Mouse (Mus musculus) kidney, postnatal 0 days (tissue): ENCODE data around the gene Exosc7. TPM values are rescaled to one million over a fixed set of nuclear protein-coding genes. Genes with fewer than 3 reads are reported as not detected.

ENCODE experiments used
- ATAC-seq: fragments of 200-750 bp; cut with Nextera tagmentation; replicated peaks from 2 replicates; pipeline ENCODE4 v1.8.0; 2017; ENCODE audit warnings: low read depth, moderate number of reproducible peaks, moderate TSS enrichment, moderate library complexity; ENCODE audit not compliant: low FRiP score
- DNase-seq: peaks from one replicate; pipeline ENCODE4 v3.0.0-alpha.2; 2016; ENCODE audit warnings: low spot score
- H3K27ac ChIP-seq: fragments of 300-500 bp; sonication (generic); 2 replicates; pipeline ENCODE4 v1.5.1; 2014; ENCODE audit warnings: mild to moderate bottlenecking
- H3K27me3 ChIP-seq: fragments of 300-500 bp; sonication (generic); 2 replicates; pipeline ENCODE4 v1.6.1; 2014; ENCODE audit warnings: low read length, mixed read lengths; ENCODE audit not compliant: insufficient read depth
- H3K36me3 ChIP-seq: fragments of 300-500 bp; sonication (generic); 2 replicates; pipeline ENCODE4 v1.6.1; 2014; ENCODE audit warnings: low read length, mixed read lengths; ENCODE audit not compliant: insufficient read depth
- H3K4me1 ChIP-seq: fragments of 300-500 bp; sonication (generic); replicated peaks from 2 replicates; pipeline ENCODE4 v1.6.1; 2014; ENCODE audit warnings: antibody characterized with exemption, low read length, mixed read lengths; ENCODE audit not compliant: insufficient read depth
- H3K4me2 ChIP-seq: fragments of 300-500 bp; sonication (generic); 2 replicates; pipeline ENCODE4 v1.6.1; 2014; ENCODE audit warnings: mild to moderate bottlenecking, low read length, moderate library complexity, mixed read lengths
- H3K4me3 ChIP-seq: fragments of 300-500 bp; sonication (generic); replicated peaks from 2 replicates; pipeline ENCODE4 v1.5.1; 2014; ENCODE audit warnings: low read depth, low read length
- H3K9ac ChIP-seq: fragments of 300-500 bp; sonication (generic); 2 replicates; pipeline ENCODE4 v1.6.1; 2014; ENCODE audit warnings: low read depth, low read length
- H3K9me3 ChIP-seq: fragments of 300-500 bp; sonication (generic); replicated peaks from 2 replicates; pipeline ENCODE4 v1.6.1; 2016; ENCODE audit warnings: low read length, inconsistent platforms, mixed read lengths
- CTCF ChIP-seq: IDR thresholded peaks from 2 replicates; pipeline ENCODE4 v1.5.1; 2016; ENCODE audit warnings: antibody characterized with exemption, low read depth, mild to moderate bottlenecking, moderate library complexity
- WGBS: fragments of 180-500 bp; shearing (Covaris S2); extraction: QIAGEN DNeasy Blood & Tissue Kit; methylation state at CpG from one replicate; pipeline ENCODE4 v1.1.7; 2014; 5-methylcytosine and 5-hydroxymethylcytosine counted together
- polyA plus RNA-seq: library from polyadenylated mRNA; unstranded; fragments of >200 nt; fragmentation: Nextera tagmentation; extraction: Ambion mirVana; gene quantifications from 2 replicates; pipeline ENCODE4 v1.2.1, GENCODE M21; 2015

Exosc7 gene
- polyA plus RNA-seq, 1 experiment from 2014 or later = 90.9 TPM

DNA sequence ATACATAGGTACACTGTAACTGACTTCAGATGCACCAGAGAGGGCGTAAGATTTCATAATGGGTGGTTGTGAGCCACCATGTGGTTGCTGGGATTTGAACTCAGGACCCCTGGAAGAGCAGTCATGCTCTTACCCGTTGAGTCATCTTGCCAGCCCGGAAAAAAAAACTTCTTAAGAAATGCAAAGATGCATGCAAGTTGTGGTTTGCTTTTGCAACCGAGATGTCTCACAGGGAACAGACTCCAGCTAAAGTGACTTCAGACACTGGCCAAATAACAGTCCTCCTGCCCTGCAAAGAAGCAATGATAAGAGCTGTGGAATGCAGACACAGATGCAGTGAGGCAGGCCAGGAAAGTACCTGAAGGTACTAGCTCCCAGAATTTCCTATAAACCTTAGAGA is 22.2 kb upstream of the Exosc7 start:
- H3K4me2 ChIP-seq = no peak overlapping the region
- H3K36me3 ChIP-seq = peaks cover 47% of the 10 kb centered on the region
- H3K9me3 ChIP-seq = no peaks in the 10 kb centered on the region
- no peak for ATAC-seq
- H3K9ac ChIP-seq = no peak overlapping the region
- H3K4me1 ChIP-seq = no peaks in the 10 kb centered on the region
- no peak for TF ChIP-seq CTCF
- no peaks in the 10 kb centered on the region for H3K27me3 ChIP-seq
- no peak for DNase-seq
- 96% methylated on average over 4 of the region's 4 CpGs for WGBS
- H3K27ac ChIP-seq = no peak overlapping the region
- no peak overlapping the region for H3K4me3 ChIP-seq

DNA sequence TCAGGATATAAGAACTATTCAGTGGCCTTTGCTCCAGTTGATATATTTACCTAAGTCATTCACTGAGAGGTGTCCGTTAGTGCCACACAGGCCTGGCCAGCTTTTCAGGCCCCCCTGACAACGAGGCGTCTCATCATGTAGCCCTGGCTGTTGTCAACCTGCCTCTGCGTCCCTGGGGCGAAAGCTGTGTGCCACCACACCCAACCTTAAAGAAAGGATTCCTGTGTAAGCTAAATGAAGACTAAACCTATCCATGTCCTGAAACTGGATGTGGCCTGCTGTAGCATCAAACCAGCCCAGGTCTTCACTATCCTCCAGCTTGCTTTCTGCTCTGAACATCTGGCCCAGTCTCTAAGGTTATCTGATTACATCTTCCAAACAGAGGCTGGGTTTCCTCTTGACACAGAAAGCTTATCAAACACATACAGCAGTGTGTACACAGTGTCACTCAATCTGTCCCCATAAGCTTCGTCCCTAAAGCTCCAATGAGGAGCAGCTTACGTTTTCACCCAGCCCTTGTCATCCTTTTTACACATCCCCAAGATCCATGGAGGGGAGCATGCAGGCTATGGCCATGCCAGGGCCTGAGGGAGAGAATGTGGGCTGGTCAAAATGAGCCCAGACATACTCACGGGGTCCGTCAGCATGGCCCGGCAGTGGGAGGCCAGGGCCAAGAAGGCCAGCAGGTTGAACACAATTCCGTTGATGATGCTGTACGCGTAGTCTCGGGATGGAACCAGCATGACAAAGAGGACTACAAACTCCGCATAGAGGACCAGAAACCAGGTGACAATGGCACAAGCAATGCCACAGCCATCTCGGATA is 13.2 kb upstream of the Exosc7 start:
- no peak for TF ChIP-seq CTCF
- Histone ChIP-seq H3K4me2 (no peak overlapping the region), H3K36me3 (peaks cover 24% of the 10 kb centered on the region; the same call in 1 of the 2 replicates), H3K4me1 (no peaks in the 10 kb centered on the region), H3K9me3 (no peaks in the 10 kb centered on the region), H3K9ac (no peak overlapping the region), H3K27me3 (no peaks in the 10 kb centered on the region), H3K27ac (no peak overlapping the region), H3K4me3 (no peak overlapping the region)
- WGBS = 95% methylated on average over 16 of the region's 16 CpGs
- no peak for DNase-seq
- ATAC-seq = no peak

GRCm38 (mm10) chr9:123103425-123103824 is 9.6 kb upstream of the Exosc7 start:
- DNase-seq (no peak), ATAC-seq (no peak)
- no peak overlapping the region for H3K4me2 ChIP-seq
- H3K4me3 ChIP-seq = no peak overlapping the region
- no peaks in the 10 kb centered on the region for H3K27me3 ChIP-seq
- no peak overlapping the region for H3K9ac ChIP-seq
- no peak overlapping the region for H3K27ac ChIP-seq
- H3K4me1 ChIP-seq = no peaks in the 10 kb centered on the region
- H3K36me3 ChIP-seq = 0 out of 2 replicates have a peak, but pooled peaks cover 9% of the 10 kb centered on the region
- TF ChIP-seq CTCF = no peak
- H3K9me3 ChIP-seq = no peaks in the 10 kb centered on the region

GRCm38 (mm10) chr9:123104362-123104761 is 8.7 kb upstream of the Exosc7 start:
- DNase-seq (no peak), ATAC-seq (no peak)
- H3K4me2 ChIP-seq = no peak overlapping the region
- no peaks in the 10 kb centered on the region for H3K27me3 ChIP-seq
- no peaks in the 10 kb centered on the region for H3K9me3 ChIP-seq
- no peak overlapping the region for H3K4me3 ChIP-seq
- 0 out of 2 replicates have a peak, but pooled peaks cover 9% of the 10 kb centered on the region for H3K36me3 ChIP-seq
- H3K27ac ChIP-seq = no peak overlapping the region
- no peak for TF ChIP-seq CTCF
- H3K9ac ChIP-seq = no peak overlapping the region
- H3K4me1 ChIP-seq = no peaks in the 10 kb centered on the region

DNA sequence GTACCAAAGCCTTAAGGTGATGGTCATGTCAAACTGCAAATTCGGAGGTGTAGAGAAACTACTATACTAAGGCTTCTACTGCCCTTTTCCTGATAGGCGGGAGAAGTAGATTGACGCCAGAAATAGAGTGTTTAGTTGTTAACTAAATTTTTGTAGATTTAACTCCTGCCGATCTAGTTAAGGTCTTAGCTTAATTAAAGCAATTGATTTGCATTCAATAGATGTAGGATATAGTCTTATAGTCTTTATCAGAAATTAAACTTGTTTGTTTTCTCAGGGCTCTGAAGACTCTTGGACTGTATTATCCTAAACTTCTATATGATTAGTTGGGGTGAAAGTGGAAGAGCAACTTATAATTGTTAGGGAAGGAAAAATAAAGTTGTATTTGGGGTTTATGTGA is 5.8 kb upstream of the Exosc7 start:
- no peak overlapping the region for H3K27ac ChIP-seq
- no peaks in the 10 kb centered on the region for H3K9me3 ChIP-seq
- H3K27me3 ChIP-seq = no peaks in the 10 kb centered on the region
- H3K4me3 ChIP-seq = no peak overlapping the region
- no peaks in the 10 kb centered on the region for H3K36me3 ChIP-seq
- H3K4me2 ChIP-seq = no peak overlapping the region
- H3K9ac ChIP-seq = no peak overlapping the region
- ATAC-seq (peak; percentile 66; the same call in 1 of the 2 replicates), DNase-seq (no peak)
- 97% methylated on average over 4 of the region's 4 CpGs for WGBS
- H3K4me1 ChIP-seq = peaks cover 6% of the 10 kb centered on the region
- TF ChIP-seq CTCF = no peak

- Histone ChIP-seq H3K4me1 (peaks cover 13% of the 10 kb centered on the region), H3K27me3 (no peaks in the 10 kb centered on the region), H3K36me3 (no peaks in the 10 kb centered on the region), H3K4me3 (no peak overlapping the region), H3K9ac (no peak overlapping the region), H3K9me3 (no peaks in the 10 kb centered on the region), H3K4me2 (no peak overlapping the region), H3K27ac (no peak overlapping the region)
- no peak for ATAC-seq
- DNase-seq = no peak
- no peak for TF ChIP-seq CTCF
- WGBS = 82% methylated on average over 7 of the region's 7 CpGs
These were observed 3.8 kb upstream of the Exosc7 start for GRCm38 (mm10) chr9:123109188-123109587.
